ENCODE assay signal across 9 mouse cellular contexts in genomic region chr15:102362648-102363047, GRCm38 (mm10). TPM values are rescaled to one million over a fixed set of nuclear protein-coding genes. Genes with fewer than 3 reads are reported as not detected.
DNase-seq lines count a peak whose midpoint lies in the region; ATAC-seq and TF ChIP-seq lines count a peak whose summit lies in the region.
"Had no signal": no experiment of that assay in that cellular context is flagged by ENCODE, and none has a peak within 500 bp of the region (broad histone marks: within the 10 kb centered on the region; RNA-seq: fewer than 3 reads in every experiment).

No protein-coding gene starts in this region.

- H3K9me3 ChIP-seq in lung, embryonic 15.5 days, result no peaks in the 10 kb centered on the region
- no peaks in the 10 kb centered on the region for H3K9me3 ChIP-seq in heart, postnatal 0 days (replicated peaks; ENCODE audit: control insufficient read depth, low read length)
- no peaks in the 10 kb centered on the region for H3K9me3 ChIP-seq in limb, embryonic 15.5 days
- no peaks in the 10 kb centered on the region for H3K9me3 ChIP-seq in neural tube, embryonic 15.5 days (replicated peaks)

- H3K9ac ChIP-seq in lung, embryonic 15.5 days, result peak overlapping the region; percentile 16; the same call in 1 of the 2 replicates
- peak overlapping the region; percentile 46 for H3K9ac ChIP-seq in heart, postnatal 0 days (replicated peaks; ENCODE audit: low read depth, low read length)
- 0 out of 2 replicates have a peak overlapping the region, but pooled peaks have one; percentile 10 for H3K9ac ChIP-seq in limb, embryonic 15.5 days
- H3K9ac ChIP-seq in neural tube, embryonic 15.5 days (replicated peaks), result no peak overlapping the region

- 7% methylated on average over 14 of the region's 14 CpGs for WGBS in lung, embryonic 15.5 days
- whole genome bisulfite sequencing in heart, postnatal 0 days, result 5% methylated on average over 14 of the region's 14 CpGs
- WGBS in limb, embryonic 15.5 days, result 12% methylated on average over 10 of the region's 14 CpGs
- 15% methylated on average over 14 of the region's 14 CpGs for WGBS in neural tube, embryonic 15.5 days

- H3K27me3 ChIP-seq in lung, embryonic 15.5 days, result peaks cover 26% of the 10 kb centered on the region
- peaks cover 60% of the 10 kb centered on the region for H3K27me3 ChIP-seq in heart, postnatal 0 days (ENCODE audit: control insufficient read depth, insufficient read depth, low read length)
- H3K27me3 ChIP-seq in limb, embryonic 15.5 days, result peaks cover 23% of the 10 kb centered on the region
- H3K27me3 ChIP-seq in neural tube, embryonic 15.5 days (replicated peaks), result peaks cover 44% of the 10 kb centered on the region

- no peak for DNase-seq in lung, postnatal 36 days
- no peak for DNase-seq in heart, postnatal 0 days (ENCODE audit: low spot score)
- DNase-seq in B cell, adult 2 months, result no peak
- no peak for DNase-seq in frontal cortex, adult 2 months (ENCODE audit: extremely low spot score in 1 of 2, low spot score in 1 of 2)

- peak overlapping the region; percentile 45 for H3K4me2 ChIP-seq in lung, embryonic 15.5 days
- peak overlapping the region; percentile 54 for H3K4me2 ChIP-seq in heart, postnatal 0 days (ENCODE audit: low read depth, low read length)
- H3K4me2 ChIP-seq in limb, embryonic 15.5 days, result peak overlapping the region; percentile 37
- H3K4me2 ChIP-seq in neural tube, embryonic 15.5 days, result peak overlapping the region; percentile 28; the same call in 1 of the 2 replicates

- TF ChIP-seq EP300 in heart, postnatal 0 days (IDR thresholded peaks at IDR 0.05; ENCODE audit: low read depth), result no peak

- TF ChIP-seq CTCF in heart, postnatal 0 days (IDR thresholded peaks at IDR 0.05; ENCODE audit: low read depth), result no peak

- no peaks in the 10 kb centered on the region for H3K36me3 ChIP-seq in lung, embryonic 15.5 days
- no peaks in the 10 kb centered on the region for H3K36me3 ChIP-seq in heart, postnatal 0 days (replicated peaks; ENCODE audit: control insufficient read depth, insufficient read depth, low read length)
- H3K36me3 ChIP-seq in limb, embryonic 15.5 days, result no peaks in the 10 kb centered on the region
- H3K36me3 ChIP-seq in neural tube, embryonic 15.5 days, result no peaks in the 10 kb centered on the region

- peak overlapping the region; percentile 19; the same call in 1 of the 2 replicates for H3K27ac ChIP-seq in lung, embryonic 15.5 days
- no peak overlapping the region for H3K27ac ChIP-seq in heart, postnatal 0 days (ENCODE audit: low read depth)
- peak overlapping the region; percentile 72 for H3K27ac ChIP-seq in limb, embryonic 15.5 days
- 0 out of 2 replicates have a peak overlapping the region, but pooled peaks have one; percentile 23 for H3K27ac ChIP-seq in neural tube, embryonic 15.5 days (replicated peaks)

- ATAC-seq in lung, embryonic 15.5 days (ENCODE audit: borderline replicate concordance, extremely low read depth, low FRiP score, low TSS enrichment), result peak; percentile 15; the same call in 1 of the 2 replicates
- peak; percentile 40; the same call in 1 of the 2 replicates for ATAC-seq in heart, postnatal 0 days (ENCODE audit: insufficient read depth, low read depth)
- peak; percentile 68 for ATAC-seq in limb, embryonic 15.5 days (ENCODE audit: insufficient number of reproducible peaks, low FRiP score, low TSS enrichment, low read depth)
- no peak for ATAC-seq in neural tube, embryonic 15.5 days (ENCODE audit: low FRiP score)

- H3K4me1 ChIP-seq in lung, embryonic 15.5 days, result peaks cover 27% of the 10 kb centered on the region
- 0 out of 2 replicates have a peak, but pooled peaks cover 5% of the 10 kb centered on the region for H3K4me1 ChIP-seq in heart, postnatal 0 days (ENCODE audit: control insufficient read depth, insufficient read depth)
- H3K4me1 ChIP-seq in limb, embryonic 15.5 days, result peaks cover 32% of the 10 kb centered on the region
- peaks cover 32% of the 10 kb centered on the region for H3K4me1 ChIP-seq in neural tube, embryonic 15.5 days

- peak overlapping the region; percentile 13 for H3K4me3 ChIP-seq in lung, embryonic 15.5 days
- peak overlapping the region; percentile 22; the same call in 1 of the 2 replicates for H3K4me3 ChIP-seq in heart, postnatal 0 days (ENCODE audit: low read depth, low read length)
- peak overlapping the region; percentile 14 for H3K4me3 ChIP-seq in limb, embryonic 15.5 days
- no peak overlapping the region for H3K4me3 ChIP-seq in neural tube, embryonic 15.5 days (replicated peaks)

RNA-seq across cellular contexts. Expression of gene Sp7, which starts 4.3 kb away (rescaled TPM):
- 0.48 and 0.55 TPM in 2 replicates for polyA plus RNA-seq in lung, embryonic 15.5 days (2015; fragmentation: Nextera tagmentation; extraction: Ambion mirVana)
- not detected in 2 replicates for total RNA-seq in heart, postnatal 0 days (2014; rRNA removed; ENCODE audit: low replicate concordance)
- polyA plus RNA-seq in heart, postnatal 0 days (2015; fragmentation: Nextera tagmentation; extraction: Ambion mirVana), result not detected in 2 replicates
- 12.6 and 18.1 TPM in 2 replicates for polyA plus RNA-seq in limb, embryonic 15.5 days (2015; fragmentation: Nextera tagmentation; extraction: Ambion mirVana)
- 0.88 and 0.95 TPM in 2 replicates for polyA plus RNA-seq in neural tube, embryonic 15.5 days (2015; fragmentation: Nextera tagmentation; extraction: Ambion mirVana)
- 18.4 and 22.0 TPM in 2 replicates for polyA plus RNA-seq in frontal cortex, adult 2 months (2012; rRNA removed)
- total RNA-seq: liver, adult 2 months had no signal
- polyA plus RNA-seq: liver, adult 2 months; small intestine, adult 2 months had no signal

RNA-seq across cellular contexts. Expression of gene Aaas, which starts 12.1 kb away (rescaled TPM):
- 91.1 and 92.0 TPM in 2 replicates for polyA plus RNA-seq in lung, embryonic 15.5 days (2015; fragmentation: Nextera tagmentation; extraction: Ambion mirVana)
- 25.9 and 59.6 TPM in 2 replicates for total RNA-seq in heart, postnatal 0 days (2014; rRNA removed; ENCODE audit: low replicate concordance)
- 18.8 and 20.4 TPM in 2 replicates for polyA plus RNA-seq in heart, postnatal 0 days (2015; fragmentation: Nextera tagmentation; extraction: Ambion mirVana)
- polyA plus RNA-seq in limb, embryonic 15.5 days (2015; fragmentation: Nextera tagmentation; extraction: Ambion mirVana), result 61.3 and 62.0 TPM in 2 replicates
- polyA plus RNA-seq in neural tube, embryonic 15.5 days (2015; fragmentation: Nextera tagmentation; extraction: Ambion mirVana), result 30.4 and 49.7 TPM in 2 replicates
- 18.1 and 18.6 TPM in 2 replicates for polyA plus RNA-seq in frontal cortex, adult 2 months (2012; rRNA removed)

RNA-seq across cellular contexts. Expression of gene Myg1, which starts 31.1 kb away (rescaled TPM):
- 100 and 106 TPM in 2 replicates for polyA plus RNA-seq in lung, embryonic 15.5 days (2015; fragmentation: Nextera tagmentation; extraction: Ambion mirVana)
- 35.6 and 60.5 TPM in 2 replicates for total RNA-seq in heart, postnatal 0 days (2014; rRNA removed; ENCODE audit: low replicate concordance)
- polyA plus RNA-seq in heart, postnatal 0 days (2015; fragmentation: Nextera tagmentation; extraction: Ambion mirVana), result 39.0 and 41.1 TPM in 2 replicates
- 81.8 and 86.3 TPM in 2 replicates for polyA plus RNA-seq in limb, embryonic 15.5 days (2015; fragmentation: Nextera tagmentation; extraction: Ambion mirVana)
- polyA plus RNA-seq in neural tube, embryonic 15.5 days (2015; fragmentation: Nextera tagmentation; extraction: Ambion mirVana), result 83.7 and 96.4 TPM in 2 replicates
- 87.9 and 91.1 TPM in 2 replicates for polyA plus RNA-seq in frontal cortex, adult 2 months (2012; rRNA removed)

RNA-seq across cellular contexts. Expression of gene Pfdn5, which starts 36.7 kb away (rescaled TPM):
- 368 and 401 TPM in 2 replicates for polyA plus RNA-seq in lung, embryonic 15.5 days (2015; fragmentation: Nextera tagmentation; extraction: Ambion mirVana)
- 90.7 and 148 TPM in 2 replicates for total RNA-seq in heart, postnatal 0 days (2014; rRNA removed; ENCODE audit: low replicate concordance)
- polyA plus RNA-seq in heart, postnatal 0 days (2015; fragmentation: Nextera tagmentation; extraction: Ambion mirVana), result 344 and 362 TPM in 2 replicates
- polyA plus RNA-seq in limb, embryonic 15.5 days (2015; fragmentation: Nextera tagmentation; extraction: Ambion mirVana), result 314 and 380 TPM in 2 replicates
- 427 and 485 TPM in 2 replicates for polyA plus RNA-seq in neural tube, embryonic 15.5 days (2015; fragmentation: Nextera tagmentation; extraction: Ambion mirVana)
- 485 and 514 TPM in 2 replicates for polyA plus RNA-seq in frontal cortex, adult 2 months (2012; rRNA removed)

RNA-seq across cellular contexts. Expression of gene Sp1, which starts 43.3 kb away (rescaled TPM):
- polyA plus RNA-seq in lung, embryonic 15.5 days (2015; fragmentation: Nextera tagmentation; extraction: Ambion mirVana), result 10.6 TPM in 2 replicates
- 32.1 and 32.6 TPM in 2 replicates for total RNA-seq in heart, postnatal 0 days (2014; rRNA removed; ENCODE audit: low replicate concordance)
- 3.0 and 3.1 TPM in 2 replicates for polyA plus RNA-seq in heart, postnatal 0 days (2015; fragmentation: Nextera tagmentation; extraction: Ambion mirVana)
- polyA plus RNA-seq in limb, embryonic 15.5 days (2015; fragmentation: Nextera tagmentation; extraction: Ambion mirVana), result 9.3 and 11.1 TPM in 2 replicates
- polyA plus RNA-seq in neural tube, embryonic 15.5 days (2015; fragmentation: Nextera tagmentation; extraction: Ambion mirVana), result 3.0 and 3.9 TPM in 2 replicates
- polyA plus RNA-seq in frontal cortex, adult 2 months (2012; rRNA removed), result 10.3 and 11.4 TPM in 2 replicates
